In genomic region chr4:154422431-154422913, GRCm38 (mm10) we compare ENCODE assay signal across 16 mouse cellular contexts.
DNase-seq lines count a peak whose midpoint lies in the region; ATAC-seq and TF ChIP-seq lines count a peak whose summit lies in the region.
"Had no signal": no experiment of that assay in that cellular context is flagged by ENCODE, and none has a peak within 500 bp of the region (broad histone marks: within the 10 kb centered on the region; RNA-seq: fewer than 3 reads in every experiment).

No protein-coding gene starts in this region.

- peak; percentile 49 for DNase-seq in forebrain, embryonic 10.5 days (ENCODE audit: extremely low spot score, low spot score)
- peak; percentile 66 for DNase-seq in midbrain, embryonic 10.5 days (ENCODE audit: low spot score)
- DNase-seq in midbrain, postnatal 0 days (ENCODE audit: low spot score) = no peak
- peak; percentile 47 for DNase-seq in limb, embryonic 11.5 days (ENCODE audit: low spot score)
- peak; percentile 71 for DNase-seq in retina, embryonic 14.5 days (ENCODE audit: low spot score)
- no peak for DNase-seq in natural killer cell, adult 2 months (ENCODE audit: low spot score in 2 of 2)
- no peak for DNase-seq in liver, embryonic 11.5 days (ENCODE audit: low spot score)
- DNase-seq: cerebellum, adult 11-12 months; gastrocnemius, postnatal 10 days; heart, postnatal 10 days; kidney, postnatal 10 days; lung, postnatal 36 days had no signal

- no peak for ATAC-seq in forebrain, embryonic 16.5 days
- no peak for ATAC-seq in midbrain, postnatal 0 days (ENCODE audit: low FRiP score)
- ATAC-seq in limb, embryonic 11.5 days (ENCODE audit: insufficient number of reproducible peaks, low FRiP score, low TSS enrichment, low read depth) = no peak
- ATAC-seq in liver, embryonic 11.5 days (replicated peaks; ENCODE audit: low FRiP score) = no peak
- ATAC-seq: intestine, embryonic 15.5 days; Patski had no signal

- H3K9ac ChIP-seq in forebrain, embryonic 16.5 days (replicated peaks; ENCODE audit: low read depth, low read length) = no peak overlapping the region
- H3K9ac ChIP-seq in midbrain, postnatal 0 days (replicated peaks; ENCODE audit: low read length, poor library complexity, severe bottlenecking) = no peak overlapping the region
- H3K9ac ChIP-seq in limb, embryonic 11.5 days (ENCODE audit: low read length) = peak overlapping the region; percentile 32; the same call in 1 of the 2 replicates
- H3K9ac ChIP-seq in liver, embryonic 11.5 days (ENCODE audit: low read depth, low read length) = no peak overlapping the region
- H3K9ac ChIP-seq: intestine, embryonic 15.5 days had no signal

- peaks cover 72% of the 10 kb centered on the region for H3K4me1 ChIP-seq in forebrain, embryonic 10.5 days
- H3K4me1 ChIP-seq in forebrain, embryonic 16.5 days (replicated peaks; ENCODE audit: control insufficient read depth, insufficient read depth, low read length) = peaks cover 32% of the 10 kb centered on the region
- peaks cover 51% of the 10 kb centered on the region for H3K4me1 ChIP-seq in midbrain, embryonic 10.5 days
- H3K4me1 ChIP-seq in midbrain, postnatal 0 days (ENCODE audit: insufficient read depth, low read length) = peaks cover 4% of the 10 kb centered on the region; the same call in 1 of the 2 replicates
- H3K4me1 ChIP-seq in limb, embryonic 11.5 days (ENCODE audit: control insufficient read depth, insufficient read depth, low read length) = peaks cover 52% of the 10 kb centered on the region
- peaks cover 9% of the 10 kb centered on the region; the same call in 1 of the 2 replicates for H3K4me1 ChIP-seq in liver, embryonic 11.5 days (replicated peaks; ENCODE audit: control insufficient read depth, insufficient read depth, low read length)

- TF ChIP-seq CTCF in midbrain, postnatal 0 days (IDR thresholded peaks at IDR 0.05) = no peak

- H3K27me3 ChIP-seq in forebrain, embryonic 10.5 days (ENCODE audit: poor library complexity, severe bottlenecking) = peaks cover 46% of the 10 kb centered on the region
- no peaks in the 10 kb centered on the region for H3K27me3 ChIP-seq in forebrain, embryonic 16.5 days (replicated peaks; ENCODE audit: control insufficient read depth, insufficient read depth, low read length)
- peaks cover 68% of the 10 kb centered on the region for H3K27me3 ChIP-seq in midbrain, embryonic 10.5 days (ENCODE audit: low read depth, poor library complexity, severe bottlenecking)
- no peaks in the 10 kb centered on the region; the same call in 1 of the 2 replicates for H3K27me3 ChIP-seq in midbrain, postnatal 0 days (ENCODE audit: insufficient read depth, low read length)
- no peaks in the 10 kb centered on the region for H3K27me3 ChIP-seq in limb, embryonic 11.5 days (ENCODE audit: control insufficient read depth, insufficient read depth, low read length)
- peaks cover 7% of the 10 kb centered on the region; the same call in 1 of the 2 replicates for H3K27me3 ChIP-seq in liver, embryonic 11.5 days (replicated peaks; ENCODE audit: control insufficient read depth, insufficient read depth, low read length)
- H3K27me3 ChIP-seq: CH12.LX; intestine, embryonic 15.5 days; Patski had no signal

- peak overlapping the region; percentile 84 for H3K27ac ChIP-seq in forebrain, embryonic 10.5 days
- no peak overlapping the region for H3K27ac ChIP-seq in forebrain, embryonic 16.5 days (ENCODE audit: low read length)
- H3K27ac ChIP-seq in midbrain, embryonic 10.5 days (replicated peaks) = peak overlapping the region; percentile 82
- H3K27ac ChIP-seq in midbrain, postnatal 0 days (ENCODE audit: low read depth, low read length) = no peak overlapping the region
- H3K27ac ChIP-seq in limb, embryonic 11.5 days (replicated peaks; ENCODE audit: low read depth, low read length) = 0 out of 2 replicates have a peak overlapping the region, but pooled peaks have one; percentile 18
- H3K27ac ChIP-seq in liver, embryonic 11.5 days (ENCODE audit: low read depth, low read length) = no peak overlapping the region
- H3K27ac ChIP-seq: intestine, embryonic 15.5 days had no signal

- H3K4me2 ChIP-seq in forebrain, embryonic 16.5 days (ENCODE audit: low read length) = no peak overlapping the region
- H3K4me2 ChIP-seq in midbrain, postnatal 0 days (ENCODE audit: low read depth, low read length, poor library complexity, severe bottlenecking) = no peak overlapping the region
- H3K4me2 ChIP-seq in limb, embryonic 11.5 days (ENCODE audit: low read depth, severe bottlenecking) = no peak overlapping the region
- no peak overlapping the region for H3K4me2 ChIP-seq in liver, embryonic 11.5 days
- H3K4me2 ChIP-seq: intestine, embryonic 15.5 days had no signal

- H3K9me3 ChIP-seq in forebrain, embryonic 10.5 days = peaks cover 8% of the 10 kb centered on the region
- H3K9me3 ChIP-seq in forebrain, embryonic 16.5 days (ENCODE audit: control insufficient read depth, low read length) = peaks cover 2% of the 10 kb centered on the region; the same call in 1 of the 2 replicates
- H3K9me3 ChIP-seq in midbrain, embryonic 10.5 days (replicated peaks) = peaks cover 6% of the 10 kb centered on the region; the same call in 1 of the 2 replicates
- H3K9me3 ChIP-seq in midbrain, postnatal 0 days (ENCODE audit: low read length) = no peaks in the 10 kb centered on the region
- H3K9me3 ChIP-seq in limb, embryonic 11.5 days (ENCODE audit: control insufficient read depth, low read length) = peaks cover 4% of the 10 kb centered on the region; the same call in 1 of the 2 replicates
- no peaks in the 10 kb centered on the region for H3K9me3 ChIP-seq in liver, embryonic 11.5 days (ENCODE audit: control insufficient read depth, low read length)
- H3K9me3 ChIP-seq: intestine, embryonic 15.5 days had no signal

- H3K36me3 ChIP-seq in forebrain, embryonic 10.5 days (replicated peaks) = peaks cover 25% of the 10 kb centered on the region
- H3K36me3 ChIP-seq in forebrain, embryonic 16.5 days (ENCODE audit: control insufficient read depth, insufficient read depth) = no peaks in the 10 kb centered on the region
- no peaks in the 10 kb centered on the region for H3K36me3 ChIP-seq in midbrain, embryonic 10.5 days
- no peaks in the 10 kb centered on the region for H3K36me3 ChIP-seq in midbrain, postnatal 0 days (ENCODE audit: insufficient read depth, low read length)
- no peaks in the 10 kb centered on the region for H3K36me3 ChIP-seq in limb, embryonic 11.5 days (ENCODE audit: control insufficient read depth, insufficient read depth, low read length)
- no peaks in the 10 kb centered on the region for H3K36me3 ChIP-seq in liver, embryonic 11.5 days (ENCODE audit: control insufficient read depth, insufficient read depth, low read length)
- H3K36me3 ChIP-seq: intestine, embryonic 15.5 days had no signal

- 4% methylated on average over 10 of the region's 10 CpGs for WGBS in forebrain, embryonic 10.5 days
- WGBS in forebrain, embryonic 16.5 days = 13% methylated on average over 10 of the region's 10 CpGs
- WGBS in midbrain, embryonic 10.5 days = under 1% methylated on average over 10 of the region's 10 CpGs
- 7% methylated on average over 10 of the region's 10 CpGs for WGBS in midbrain, postnatal 0 days
- WGBS in limb, embryonic 11.5 days = 5% methylated on average over 10 of the region's 10 CpGs
- WGBS in liver, embryonic 11.5 days = 18% methylated on average over 10 of the region's 10 CpGs

- peak overlapping the region; percentile 34 for H3K4me3 ChIP-seq in forebrain, embryonic 10.5 days
- H3K4me3 ChIP-seq in forebrain, embryonic 16.5 days (replicated peaks; ENCODE audit: low read length) = no peak overlapping the region
- peak overlapping the region; percentile 34 for H3K4me3 ChIP-seq in midbrain, embryonic 10.5 days
- H3K4me3 ChIP-seq in midbrain, postnatal 0 days (ENCODE audit: low read depth, low read length) = no peak overlapping the region
- H3K4me3 ChIP-seq in limb, embryonic 11.5 days (ENCODE audit: low read depth, low read length) = no peak overlapping the region
- no peak overlapping the region for H3K4me3 ChIP-seq in liver, embryonic 11.5 days (ENCODE audit: low read depth, low read length)
- H3K4me3 ChIP-seq: intestine, embryonic 15.5 days had no signal

Comparison
In these comparisons a context has a peak if more than half of its experiments do, and no peak if none do; other contexts are left out.
1. DNase-seq: peak in forebrain, embryonic 10.5 days (single experiment), midbrain, embryonic 10.5 days (single experiment), limb, embryonic 11.5 days (single experiment) and retina, embryonic 14.5 days (single experiment); none in midbrain, postnatal 0 days (single experiment), natural killer cell, adult 2 months (0 of 2) and liver, embryonic 11.5 days (single experiment).
2. H3K27ac ChIP-seq: peak in forebrain, embryonic 10.5 days (single experiment), midbrain, embryonic 10.5 days (single experiment) and limb, embryonic 11.5 days (single experiment); none in forebrain, embryonic 16.5 days (single experiment), midbrain, postnatal 0 days (single experiment) and liver, embryonic 11.5 days (single experiment).
3. H3K4me3 ChIP-seq: peak in forebrain, embryonic 10.5 days (single experiment) and midbrain, embryonic 10.5 days (single experiment); none in forebrain, embryonic 16.5 days (single experiment), midbrain, postnatal 0 days (single experiment), limb, embryonic 11.5 days (single experiment) and liver, embryonic 11.5 days (single experiment).